Mouse (Mus musculus): ENCODE data around the gene Ndufs5. TPM values are rescaled to one million over a fixed set of nuclear protein-coding genes. Genes with fewer than 3 reads are reported as not detected.
A peak's percentile ranks its signal among the peaks of the same experiment; 100 is the strongest.

Ndufs5 gene
- polyA plus RNA-seq, 1 experiment: 147 TPM

DNA sequence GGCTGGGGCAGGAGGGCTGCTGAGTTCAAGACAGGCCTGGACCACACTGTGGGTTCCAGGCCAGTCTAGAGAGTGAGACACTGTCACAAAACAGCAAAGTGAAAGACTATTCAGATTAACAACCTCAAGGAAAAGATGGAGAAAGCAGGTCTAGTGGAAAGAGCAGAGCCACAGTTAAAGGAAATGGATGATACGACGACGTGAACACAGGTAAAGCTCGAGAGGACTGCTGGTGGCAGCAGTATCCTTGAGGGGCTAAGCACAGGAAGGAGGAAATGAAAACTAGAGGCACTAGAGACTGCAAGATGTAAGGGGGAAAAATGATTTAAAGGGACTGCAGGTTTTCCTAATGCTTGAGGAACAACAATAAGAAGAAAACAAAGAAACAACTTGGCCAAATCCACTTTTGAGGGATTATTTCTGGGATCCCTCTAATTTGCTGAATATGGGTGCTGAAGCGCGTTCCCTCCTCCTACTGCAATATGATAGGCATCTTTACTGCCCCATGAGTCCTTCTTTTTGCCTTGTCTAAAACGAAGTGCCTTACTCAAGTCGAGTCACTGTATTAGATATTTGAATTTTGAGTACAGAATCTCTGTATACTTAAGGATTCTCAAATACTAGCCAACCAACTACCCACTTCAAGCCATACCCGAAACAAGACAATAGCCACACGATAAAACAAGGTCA is 30.9 kb upstream of the Ndufs5 start:
- 8% methylated on average over 10 of the region's 10 CpGs for WGBS
- TF ChIP-seq POLR2A (IDR thresholded peaks at IDR 0.05; ENCODE audit: low read depth, low read length) (no peak), CTCF (conservative IDR thresholded peaks at IDR 0.05; ENCODE audit: insufficient read depth, insufficient read length, low read depth, low read length) (no peak)
- DNase-seq: no peak
- H3K27me3 ChIP-seq (replicated peaks; ENCODE audit: control insufficient read depth, insufficient read depth, low read length): no peaks in the 10 kb centered on the region
- H3K4me3 ChIP-seq (ENCODE audit: insufficient read depth, low read depth, low read length): peak overlapping the region; percentile 62
- no peaks in the 10 kb centered on the region for H3K36me3 ChIP-seq (ENCODE audit: control insufficient read depth, insufficient read depth, low read length)
- no peak overlapping the region for H3K27ac ChIP-seq (ENCODE audit: insufficient read depth, low read depth, low read length)
- H3K4me1 ChIP-seq (ENCODE audit: control insufficient read depth, insufficient read depth, low read length): peaks cover 6% of the 10 kb centered on the region

GRCm38 (mm10) chr4:123745221-123745775 is 27.3 kb upstream of the Ndufs5 start:
- DNase-seq: no peak
- H3K4me1 ChIP-seq (ENCODE audit: control insufficient read depth, insufficient read depth, low read length): peaks cover 9% of the 10 kb centered on the region
- H3K27me3 ChIP-seq (replicated peaks; ENCODE audit: control insufficient read depth, insufficient read depth, low read length): no peaks in the 10 kb centered on the region
- TF ChIP-seq CTCF (conservative IDR thresholded peaks at IDR 0.05; ENCODE audit: insufficient read depth, insufficient read length, low read depth, low read length) (0 out of 2 replicates have a peak, but pooled peaks have one; percentile 6), POLR2A (IDR thresholded peaks at IDR 0.05; ENCODE audit: low read depth, low read length) (no peak)
- H3K36me3 ChIP-seq (ENCODE audit: control insufficient read depth, insufficient read depth, low read length): peaks cover 3% of the 10 kb centered on the region; the same call in 1 of the 2 replicates
- H3K27ac ChIP-seq (ENCODE audit: insufficient read depth, low read depth, low read length): no peak overlapping the region
- WGBS: 96% methylated on average over 4 of the region's 4 CpGs
- no peak overlapping the region for H3K4me3 ChIP-seq (ENCODE audit: insufficient read depth, low read depth, low read length)

DNA sequence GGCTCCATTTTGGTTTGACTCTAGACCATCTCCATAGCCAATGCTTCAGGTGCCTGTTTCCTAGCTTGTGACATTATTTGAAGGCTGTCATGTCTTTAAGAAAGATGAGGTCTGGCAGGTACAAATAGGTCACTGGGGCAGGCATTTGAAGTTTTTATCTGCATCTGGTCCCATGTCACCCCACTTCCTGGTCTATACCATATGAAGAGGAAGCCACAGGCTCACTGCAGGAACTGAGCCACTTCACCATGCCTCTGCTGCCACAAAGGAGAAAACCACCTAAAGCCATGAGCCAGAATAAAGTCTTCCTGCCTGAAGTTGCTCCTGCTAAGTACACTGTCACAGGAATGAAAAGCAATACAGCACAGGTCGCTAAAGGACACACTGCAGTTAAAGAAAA is 24.9 kb upstream of the Ndufs5 start:
- H3K27me3 ChIP-seq (replicated peaks; ENCODE audit: control insufficient read depth, insufficient read depth, low read length): no peaks in the 10 kb centered on the region
- no peak overlapping the region for H3K27ac ChIP-seq (ENCODE audit: insufficient read depth, low read depth, low read length)
- WGBS: 64% methylated on average over 1 of the region's 1 CpGs
- peaks cover 5% of the 10 kb centered on the region; the same call in 1 of the 2 replicates for H3K4me1 ChIP-seq (ENCODE audit: control insufficient read depth, insufficient read depth, low read length)
- peaks cover 9% of the 10 kb centered on the region for H3K36me3 ChIP-seq (ENCODE audit: control insufficient read depth, insufficient read depth, low read length)
- TF ChIP-seq CTCF (conservative IDR thresholded peaks at IDR 0.05; ENCODE audit: insufficient read depth, insufficient read length, low read depth, low read length) (no peak), POLR2A (IDR thresholded peaks at IDR 0.05; ENCODE audit: low read depth, low read length) (no peak)
- no peak for DNase-seq
- H3K4me3 ChIP-seq (ENCODE audit: insufficient read depth, low read depth, low read length): no peak overlapping the region

- 94% methylated on average over 4 of the region's 4 CpGs for WGBS
- Histone ChIP-seq H3K27ac (ENCODE audit: insufficient read depth, low read depth, low read length) (no peak overlapping the region), H3K4me1 (ENCODE audit: control insufficient read depth, insufficient read depth, low read length) (0 out of 2 replicates have a peak, but pooled peaks cover 3% of the 10 kb centered on the region), H3K4me3 (ENCODE audit: insufficient read depth, low read depth, low read length) (no peak overlapping the region), H3K36me3 (ENCODE audit: control insufficient read depth, insufficient read depth, low read length) (peaks cover 9% of the 10 kb centered on the region), H3K27me3 (replicated peaks; ENCODE audit: control insufficient read depth, insufficient read depth, low read length) (no peaks in the 10 kb centered on the region)
- DNase-seq: no peak
- TF ChIP-seq POLR2A (IDR thresholded peaks at IDR 0.05; ENCODE audit: low read depth, low read length): no peak
- TF ChIP-seq CTCF (conservative IDR thresholded peaks at IDR 0.05; ENCODE audit: insufficient read depth, insufficient read length, low read depth, low read length): no peak
Measured at GRCm38 (mm10) chr4:123738708-123739107, 20.7 kb upstream of the Ndufs5 start.

DNA sequence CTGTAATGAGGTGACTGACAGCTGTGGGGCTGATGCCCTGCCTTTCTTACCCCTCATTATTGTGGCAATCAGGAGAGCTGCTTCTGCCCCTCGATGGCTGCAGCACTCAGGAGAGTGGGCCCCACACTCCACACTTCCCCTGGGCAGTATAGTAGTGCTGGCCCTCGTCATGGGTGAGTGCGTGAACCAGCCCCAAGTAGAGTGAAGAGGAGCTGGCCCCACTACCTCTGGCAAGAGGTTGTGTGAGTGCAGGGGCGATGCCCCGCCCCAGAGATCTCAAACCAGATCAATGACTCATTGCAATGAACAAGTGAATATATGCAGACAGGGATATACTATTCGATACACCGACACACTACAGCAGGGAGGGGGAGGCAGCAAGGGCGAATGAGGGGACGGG is 15.5 kb upstream of the Ndufs5 start:
- Histone ChIP-seq H3K27ac (ENCODE audit: insufficient read depth, low read depth, low read length) (no peak overlapping the region), H3K27me3 (replicated peaks; ENCODE audit: control insufficient read depth, insufficient read depth, low read length) (no peaks in the 10 kb centered on the region), H3K36me3 (ENCODE audit: control insufficient read depth, insufficient read depth, low read length) (peaks cover 2% of the 10 kb centered on the region; the same call in 1 of the 2 replicates), H3K4me3 (ENCODE audit: insufficient read depth, low read depth, low read length) (no peak overlapping the region), H3K4me1 (ENCODE audit: control insufficient read depth, insufficient read depth, low read length) (no peaks in the 10 kb centered on the region)
- whole genome bisulfite sequencing: 89% methylated on average over 9 of the region's 9 CpGs
- DNase-seq: no peak
- TF ChIP-seq POLR2A (IDR thresholded peaks at IDR 0.05; ENCODE audit: low read depth, low read length) (no peak), CTCF (conservative IDR thresholded peaks at IDR 0.05; ENCODE audit: insufficient read depth, insufficient read length, low read depth, low read length) (no peak)

DNA sequence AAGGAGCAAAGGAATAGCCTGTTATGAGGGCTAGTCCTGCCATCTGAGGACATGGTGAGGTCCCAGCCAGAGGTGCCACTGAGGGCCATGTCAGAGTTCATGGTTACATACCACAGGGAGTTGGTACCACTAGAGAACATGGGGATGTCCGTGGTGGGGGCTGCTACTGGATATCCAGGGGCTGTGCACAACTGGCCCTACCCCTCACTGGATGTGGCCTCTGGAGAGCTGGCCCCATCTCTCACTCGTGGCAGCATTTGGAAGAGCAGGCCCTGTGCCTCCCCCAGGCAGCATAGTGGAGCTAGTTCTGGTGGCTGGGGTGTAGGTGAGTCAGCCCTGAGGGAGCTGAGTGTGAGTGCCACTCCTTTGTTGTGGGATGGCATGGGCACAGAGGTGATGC is 14.9 kb upstream of the Ndufs5 start:
- H3K36me3 ChIP-seq (ENCODE audit: control insufficient read depth, insufficient read depth, low read length): no peaks in the 10 kb centered on the region; the same call in 1 of the 2 replicates
- TF ChIP-seq POLR2A (IDR thresholded peaks at IDR 0.05; ENCODE audit: low read depth, low read length): no peak
- WGBS: 85% methylated on average over 2 of the region's 2 CpGs
- H3K27ac ChIP-seq (ENCODE audit: insufficient read depth, low read depth, low read length): no peak overlapping the region
- H3K4me3 ChIP-seq (ENCODE audit: insufficient read depth, low read depth, low read length): no peak overlapping the region
- DNase-seq: no peak
- H3K4me1 ChIP-seq (ENCODE audit: control insufficient read depth, insufficient read depth, low read length): no peaks in the 10 kb centered on the region
- H3K27me3 ChIP-seq (replicated peaks; ENCODE audit: control insufficient read depth, insufficient read depth, low read length): no peaks in the 10 kb centered on the region

DNA sequence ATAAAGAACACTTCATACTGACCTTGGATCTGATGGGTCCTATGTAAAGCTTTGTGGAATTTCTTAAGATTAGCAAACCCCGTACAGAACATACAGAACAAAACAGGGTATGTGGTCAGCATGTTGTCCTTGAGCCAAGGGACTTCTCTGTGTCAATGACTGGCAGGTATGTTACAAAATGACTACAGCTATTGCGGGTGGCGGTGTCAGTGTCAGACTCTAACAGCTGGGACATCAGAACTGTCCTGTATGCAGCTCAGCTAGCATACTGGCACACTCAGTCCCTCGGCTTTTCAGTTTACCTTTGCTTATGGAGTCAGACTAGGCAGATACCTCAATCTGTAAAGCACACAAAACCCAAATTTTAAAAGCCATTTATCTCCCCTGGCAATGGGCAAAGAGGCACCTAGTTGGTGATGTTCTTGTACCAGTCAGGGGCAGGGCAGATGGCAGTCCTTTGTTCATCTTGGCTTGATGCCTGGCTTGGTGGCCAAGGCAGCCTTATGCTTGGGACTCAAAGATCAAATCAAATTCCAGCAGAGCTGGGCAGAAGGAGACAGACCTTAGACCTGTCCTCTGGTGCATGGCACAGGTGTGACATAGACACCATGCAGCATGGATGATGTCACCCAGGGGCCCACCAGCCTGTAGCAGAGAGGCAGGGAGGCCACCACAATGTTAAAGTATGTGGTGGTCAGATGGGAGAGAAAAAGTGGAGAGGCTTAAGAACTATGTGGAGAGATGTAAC is 14.3 kb upstream of the Ndufs5 start:
- Histone ChIP-seq H3K4me1 (ENCODE audit: control insufficient read depth, insufficient read depth, low read length) (no peaks in the 10 kb centered on the region), H3K36me3 (ENCODE audit: control insufficient read depth, insufficient read depth, low read length) (no peaks in the 10 kb centered on the region; the same call in 1 of the 2 replicates), H3K27me3 (replicated peaks; ENCODE audit: control insufficient read depth, insufficient read depth, low read length) (no peaks in the 10 kb centered on the region), H3K4me3 (ENCODE audit: insufficient read depth, low read depth, low read length) (no peak overlapping the region), H3K27ac (ENCODE audit: insufficient read depth, low read depth, low read length) (no peak overlapping the region)
- DNase-seq: peak; percentile 33
- TF ChIP-seq CTCF (conservative IDR thresholded peaks at IDR 0.05; ENCODE audit: insufficient read depth, insufficient read length, low read depth, low read length) (no peak), POLR2A (IDR thresholded peaks at IDR 0.05; ENCODE audit: low read depth, low read length) (no peak)
- WGBS: 92% methylated on average over 4 of the region's 4 CpGs

Measured in kidney, adult 2 months (tissue).